Mouse (Mus musculus): ENCODE results near the gene Cmtm8. TPM values are rescaled to one million over a fixed set of nuclear protein-coding genes. Genes with fewer than 3 reads are reported as not detected.
A peak's percentile ranks its signal among the peaks of the same experiment; 100 is the strongest.

Cmtm8 gene
- polyA plus RNA-seq, 1 experiment: 15.4 TPM

- H3K27me3 ChIP-seq (ENCODE audit: control insufficient read depth, insufficient read depth, low read length): no peaks in the 10 kb centered on the region
- H3K4me1 ChIP-seq (replicated peaks; ENCODE audit: control insufficient read depth, insufficient read depth, low read length): no peaks in the 10 kb centered on the region; the same call in 1 of the 2 replicates
- no peak overlapping the region for H3K4me3 ChIP-seq (ENCODE audit: control insufficient read depth, insufficient read depth, low read length)
- DNase-seq: no peak
- H3K36me3 ChIP-seq (ENCODE audit: control insufficient read depth, insufficient read depth, low read length): no peaks in the 10 kb centered on the region
- 95% methylated on average over 7 of the region's 7 CpGs for WGBS
- TF ChIP-seq CTCF (IDR thresholded peaks at IDR 0.05; ENCODE audit: borderline replicate concordance, control insufficient read depth, extremely low read depth, insufficient read depth, low read length, poor library complexity) (no peak), POLR2A (IDR thresholded peaks at IDR 0.05; ENCODE audit: control insufficient read depth, extremely low read depth, insufficient read depth, low read length, poor library complexity) (no peak)
- no peak overlapping the region for H3K27ac ChIP-seq (ENCODE audit: control insufficient read depth, insufficient read depth, low read length)
Observed at GRCm38 (mm10) chr9:114816121-114816520, 27.8 kb downstream of the Cmtm8 start.

GRCm38 (mm10) chr9:114815315-114815714, 28.6 kb downstream of the Cmtm8 start:
- no peak for TF ChIP-seq POLR2A (IDR thresholded peaks at IDR 0.05; ENCODE audit: control insufficient read depth, extremely low read depth, insufficient read depth, low read length, poor library complexity)
- no peak for TF ChIP-seq CTCF (IDR thresholded peaks at IDR 0.05; ENCODE audit: borderline replicate concordance, control insufficient read depth, extremely low read depth, insufficient read depth, low read length, poor library complexity)
- no peak overlapping the region for H3K4me3 ChIP-seq (ENCODE audit: control insufficient read depth, insufficient read depth, low read length)
- H3K27ac ChIP-seq (ENCODE audit: control insufficient read depth, insufficient read depth, low read length): no peak overlapping the region
- 38% methylated on average over 4 of the region's 4 CpGs for WGBS
- H3K36me3 ChIP-seq (ENCODE audit: control insufficient read depth, insufficient read depth, low read length): no peaks in the 10 kb centered on the region
- no peaks in the 10 kb centered on the region; the same call in 1 of the 2 replicates for H3K4me1 ChIP-seq (replicated peaks; ENCODE audit: control insufficient read depth, insufficient read depth, low read length)
- no peaks in the 10 kb centered on the region for H3K27me3 ChIP-seq (ENCODE audit: control insufficient read depth, insufficient read depth, low read length)
- peak; percentile 48 for DNase-seq

GRCm38 (mm10) chr9:114812001-114812400, 32.0 kb downstream of the Cmtm8 start:
- Histone ChIP-seq H3K27ac (ENCODE audit: control insufficient read depth, insufficient read depth, low read length) (no peak overlapping the region), H3K4me1 (replicated peaks; ENCODE audit: control insufficient read depth, insufficient read depth, low read length) (no peaks in the 10 kb centered on the region; the same call in 1 of the 2 replicates), H3K4me3 (ENCODE audit: control insufficient read depth, insufficient read depth, low read length) (no peak overlapping the region), H3K36me3 (ENCODE audit: control insufficient read depth, insufficient read depth, low read length) (no peaks in the 10 kb centered on the region), H3K27me3 (ENCODE audit: control insufficient read depth, insufficient read depth, low read length) (no peaks in the 10 kb centered on the region)
- whole genome bisulfite sequencing: 83% methylated on average over 4 of the region's 4 CpGs
- TF ChIP-seq CTCF (IDR thresholded peaks at IDR 0.05; ENCODE audit: borderline replicate concordance, control insufficient read depth, extremely low read depth, insufficient read depth, low read length, poor library complexity) (no peak), POLR2A (IDR thresholded peaks at IDR 0.05; ENCODE audit: control insufficient read depth, extremely low read depth, insufficient read depth, low read length, poor library complexity) (no peak)
- no peak for DNase-seq

- no peak overlapping the region for H3K27ac ChIP-seq (ENCODE audit: control insufficient read depth, insufficient read depth, low read length)
- H3K36me3 ChIP-seq (ENCODE audit: control insufficient read depth, insufficient read depth, low read length): no peaks in the 10 kb centered on the region
- no peak overlapping the region for H3K4me3 ChIP-seq (ENCODE audit: control insufficient read depth, insufficient read depth, low read length)
- WGBS: 83% methylated on average over 11 of the region's 11 CpGs
- no peaks in the 10 kb centered on the region for H3K27me3 ChIP-seq (ENCODE audit: control insufficient read depth, insufficient read depth, low read length)
- DNase-seq: no peak
- H3K4me1 ChIP-seq (replicated peaks; ENCODE audit: control insufficient read depth, insufficient read depth, low read length): no peaks in the 10 kb centered on the region; the same call in 1 of the 2 replicates
- TF ChIP-seq CTCF (IDR thresholded peaks at IDR 0.05; ENCODE audit: borderline replicate concordance, control insufficient read depth, extremely low read depth, insufficient read depth, low read length, poor library complexity): no peak
- no peak for TF ChIP-seq POLR2A (IDR thresholded peaks at IDR 0.05; ENCODE audit: control insufficient read depth, extremely low read depth, insufficient read depth, low read length, poor library complexity)
Observed at GRCm38 (mm10) chr9:114810837-114811236, 33.1 kb downstream of the Cmtm8 start.

GRCm38 (mm10) chr9:114808671-114809070, 35.3 kb downstream of the Cmtm8 start:
- no peaks in the 10 kb centered on the region for H3K27me3 ChIP-seq (ENCODE audit: control insufficient read depth, insufficient read depth, low read length)
- no peaks in the 10 kb centered on the region for H3K36me3 ChIP-seq (ENCODE audit: control insufficient read depth, insufficient read depth, low read length)
- WGBS: 97% methylated on average over 5 of the region's 5 CpGs
- no peak for TF ChIP-seq CTCF (IDR thresholded peaks at IDR 0.05; ENCODE audit: borderline replicate concordance, control insufficient read depth, extremely low read depth, insufficient read depth, low read length, poor library complexity)
- TF ChIP-seq POLR2A (IDR thresholded peaks at IDR 0.05; ENCODE audit: control insufficient read depth, extremely low read depth, insufficient read depth, low read length, poor library complexity): no peak
- no peaks in the 10 kb centered on the region for H3K4me1 ChIP-seq (replicated peaks; ENCODE audit: control insufficient read depth, insufficient read depth, low read length)
- no peak overlapping the region for H3K4me3 ChIP-seq (ENCODE audit: control insufficient read depth, insufficient read depth, low read length)
- DNase-seq: no peak
- H3K27ac ChIP-seq (ENCODE audit: control insufficient read depth, insufficient read depth, low read length): no peak overlapping the region

- WGBS: 45% methylated on average over 8 of the region's 8 CpGs
- H3K4me1 ChIP-seq (replicated peaks; ENCODE audit: control insufficient read depth, insufficient read depth, low read length): no peaks in the 10 kb centered on the region
- TF ChIP-seq CTCF (IDR thresholded peaks at IDR 0.05; ENCODE audit: borderline replicate concordance, control insufficient read depth, extremely low read depth, insufficient read depth, low read length, poor library complexity) (no peak), POLR2A (IDR thresholded peaks at IDR 0.05; ENCODE audit: control insufficient read depth, extremely low read depth, insufficient read depth, low read length, poor library complexity) (no peak)
- no peaks in the 10 kb centered on the region for H3K36me3 ChIP-seq (ENCODE audit: control insufficient read depth, insufficient read depth, low read length)
- no peak overlapping the region for H3K4me3 ChIP-seq (ENCODE audit: control insufficient read depth, insufficient read depth, low read length)
- H3K27ac ChIP-seq (ENCODE audit: control insufficient read depth, insufficient read depth, low read length): no peak overlapping the region
- H3K27me3 ChIP-seq (ENCODE audit: control insufficient read depth, insufficient read depth, low read length): no peaks in the 10 kb centered on the region
- DNase-seq: no peak
Observed at GRCm38 (mm10) chr9:114807261-114807660, 36.7 kb downstream of the Cmtm8 start.

- no peak for DNase-seq
- H3K4me3 ChIP-seq (ENCODE audit: control insufficient read depth, insufficient read depth, low read length): no peak overlapping the region
Observed at GRCm38 (mm10) chr9:114805151-114805671, 38.7 kb downstream of the Cmtm8 start.

More at GRCm38 (mm10) chr9:114805151-114805671, 38.7 kb downstream of the Cmtm8 start:
- Histone ChIP-seq H3K27ac (ENCODE audit: control insufficient read depth, insufficient read depth, low read length) (no peak overlapping the region), H3K27me3 (ENCODE audit: control insufficient read depth, insufficient read depth, low read length) (no peaks in the 10 kb centered on the region), H3K4me1 (replicated peaks; ENCODE audit: control insufficient read depth, insufficient read depth, low read length) (no peaks in the 10 kb centered on the region), H3K36me3 (ENCODE audit: control insufficient read depth, insufficient read depth, low read length) (no peaks in the 10 kb centered on the region)
- TF ChIP-seq POLR2A (IDR thresholded peaks at IDR 0.05; ENCODE audit: control insufficient read depth, extremely low read depth, insufficient read depth, low read length, poor library complexity): no peak
- no peak for TF ChIP-seq CTCF (IDR thresholded peaks at IDR 0.05; ENCODE audit: borderline replicate concordance, control insufficient read depth, extremely low read depth, insufficient read depth, low read length, poor library complexity)
- WGBS: 91% methylated on average over 19 of the region's 19 CpGs

All from thymus, adult 2 months (tissue).